Comparison of ENCODE assay signal across 18 mouse cellular contexts in genomic region chr5:85346066-85346649, GRCm38 (mm10).
DNase-seq lines count a peak whose midpoint lies in the region; TF ChIP-seq lines count a peak whose summit lies in the region.
"Had no signal": no experiment of that assay in that cellular context is flagged by ENCODE, and none has a peak within 500 bp of the region (broad histone marks: within the 10 kb centered on the region; RNA-seq: fewer than 3 reads in every experiment).

No protein-coding gene starts in this region.

- TF ChIP-seq EP300 in heart, adult 2 months (IDR thresholded peaks at IDR 0.05; ENCODE audit: insufficient read depth, low read depth, low read length) = no peak

- no peaks in the 10 kb centered on the region for H3K4me1 ChIP-seq in heart, adult 2 months (ENCODE audit: control insufficient read depth, insufficient read depth, low read length)
- H3K4me1 ChIP-seq: limb, embryonic 15.5 days; neural tube, embryonic 12.5 days had no signal

- no peak overlapping the region for H3K9ac ChIP-seq in heart, adult 2 months (ENCODE audit: low read depth, low read length)
- H3K9ac ChIP-seq: limb, embryonic 15.5 days; liver, postnatal 0 days; neural tube, embryonic 12.5 days had no signal

- peak; percentile 23 to 30 for DNase-seq in left cerebral cortex, postnatal 25 days (ENCODE audit: low spot score in 2 of 2)
- no peak for DNase-seq in left cerebral cortex, adult 11 months (ENCODE audit: low spot score)
- DNase-seq in brain, adult 2 months (ENCODE audit: low read depth, low spot score) = peak; percentile 57
- DNase-seq in brain, embryonic 14.5 days (ENCODE audit: low read depth) = peak; percentile 91
- peak; percentile 42 to 72 for DNase-seq in layer of hippocampus, adult 18-20 months (ENCODE audit: low spot score in 2 of 2)
- DNase-seq in adrenal gland, adult (ENCODE audit: inconsistent age in 2 of 2, low spot score in 1 of 2) = no peak
- DNase-seq in heart, adult 2 months = no peak
- no peak for DNase-seq in spleen, postnatal 36 days (ENCODE audit: low spot score in 2 of 2)
- DNase-seq: adrenal gland, adult 8-10 months; cerebellum, adult 9-10 months; gastrocnemius, adult 2 months; heart, postnatal 10 days; liver, postnatal 0 days; spleen, adult 18-20 months; thymus, postnatal 4 days had no signal

- no peak for TF ChIP-seq CTCF in brain, embryonic 14.5 days (IDR thresholded peaks at IDR 0.05; ENCODE audit: borderline replicate concordance, extremely low read depth, insufficient read depth, insufficient read length)
- TF ChIP-seq CTCF in heart, adult 2 months (IDR thresholded peaks at IDR 0.05) = no peak

- no peaks in the 10 kb centered on the region for H3K79me2 ChIP-seq in heart, adult 2 months (replicated peaks; ENCODE audit: control insufficient read depth, insufficient read depth, low read length)

- WGBS in heart, adult 2 months = 67% methylated on average over 7 of the region's 7 CpGs

- intact Hi-C loops in left cerebral cortex, postnatal 25 days (cut with DNase I) = loop anchor here (10.0 kb wide), 1 partner anchor 329 kb away; no protein-coding TSS in a partner anchor
- intact Hi-C loops in heart, adult 2 months (cut with DNase I) = no loop called here

- no peak for TF ChIP-seq POLR2A in brain, embryonic 14.5 days (IDR thresholded peaks at IDR 0.05; ENCODE audit: borderline replicate concordance, extremely low read depth, insufficient read depth, insufficient read length, poor library complexity, severe bottlenecking)
- no peak for TF ChIP-seq POLR2A in heart, adult 2 months (IDR thresholded peaks at IDR 0.05; ENCODE audit: insufficient read depth, low read depth, low read length)

- no peaks in the 10 kb centered on the region for H3K27me3 ChIP-seq in heart, adult 2 months (ENCODE audit: control insufficient read depth, insufficient read depth, low read length)
- H3K27me3 ChIP-seq: limb, embryonic 15.5 days; neural tube, embryonic 12.5 days had no signal

- no peaks in the 10 kb centered on the region for H3K36me3 ChIP-seq in heart, adult 2 months (ENCODE audit: control insufficient read depth, insufficient read depth, low read length)
- H3K36me3 ChIP-seq: limb, embryonic 15.5 days; neural tube, embryonic 12.5 days had no signal

- H3K4me3 ChIP-seq in heart, adult 2 months = no peak overlapping the region
- H3K4me3 ChIP-seq: gastrocnemius, adult 2 months; limb, embryonic 15.5 days; neural tube, embryonic 12.5 days had no signal

- no peak overlapping the region for H3K27ac ChIP-seq in heart, adult 2 months
- H3K27ac ChIP-seq: gastrocnemius, adult 2 months; limb, embryonic 15.5 days; neural tube, embryonic 12.5 days; stomach, postnatal 0 days had no signal

Comparison
In these comparisons a context has a peak if more than half of its experiments do, and no peak if none do; other contexts are left out.
1. DNase-seq: peak in left cerebral cortex, postnatal 25 days (2 of 2), brain, adult 2 months (single experiment), brain, embryonic 14.5 days (single experiment) and layer of hippocampus, adult 18-20 months (2 of 2); none in left cerebral cortex, adult 11 months (single experiment), adrenal gland, adult (0 of 2), heart, adult 2 months (0 of 2) and spleen, postnatal 36 days (0 of 2).